Mouse (Mus musculus): Measurements from ENCODE around the gene Arhgdig. TPM values are rescaled to one million over a fixed set of nuclear protein-coding genes. Genes with fewer than 3 reads are reported as not detected.

Gene Arhgdig
- polyA plus RNA-seq, 1 experiment, result 12.6 TPM

GRCm38 (mm10) chr17:26231156-26231555, 23.6 kb upstream of the Arhgdig start:
- H3K4me2 ChIP-seq (ENCODE audit: low read depth), result no peak overlapping the region
- no peak overlapping the region for H3K4me3 ChIP-seq
- no peaks in the 10 kb centered on the region for H3K36me3 ChIP-seq (ENCODE audit: control insufficient read depth, insufficient read depth)
- H3K27me3 ChIP-seq (ENCODE audit: control insufficient read depth, insufficient read depth, insufficient read length), result no peaks in the 10 kb centered on the region
- no peaks in the 10 kb centered on the region for H3K79me2 ChIP-seq (ENCODE audit: control insufficient read depth, insufficient read depth)
- H3ac ChIP-seq (ENCODE audit: control insufficient read depth, insufficient read length), result no peak overlapping the region
- no peak for TF ChIP-seq USF1 (IDR thresholded peaks at IDR 0.05; ENCODE audit: low read depth)
- no peak for TF ChIP-seq POLR2AphosphoS2 (IDR thresholded peaks at IDR 0.05; ENCODE audit: insufficient read length, low read depth)
- TF ChIP-seq CEBPB (IDR thresholded peaks at IDR 0.05; ENCODE audit: insufficient read depth, poor library complexity, severe bottlenecking), result no peak
- TF ChIP-seq POLR2A (IDR thresholded peaks at IDR 0.05; ENCODE audit: insufficient read length, low read depth), result no peak
- TF ChIP-seq REST (IDR thresholded peaks at IDR 0.05; ENCODE audit: insufficient read depth, insufficient read length), result no peak
- TF ChIP-seq MYOG (IDR thresholded peaks at IDR 0.05; ENCODE audit: control insufficient read depth in 1 of 3, insufficient read depth in 1 of 3, insufficient read length in 2 of 3, low read depth in 2 of 3), result no peak
- no peak for TF ChIP-seq E2F4 (IDR thresholded peaks at IDR 0.05; ENCODE audit: insufficient read depth)
- TF ChIP-seq SRF (IDR thresholded peaks at IDR 0.05; ENCODE audit: control insufficient read depth, insufficient read length, low read depth), result no peak
- TF ChIP-seq TCF12 (IDR thresholded peaks at IDR 0.05; ENCODE audit: insufficient read depth, poor library complexity, severe bottlenecking), result no peak

- Histone ChIP-seq H3K27me3 (ENCODE audit: control insufficient read depth, insufficient read depth, insufficient read length) (no peaks in the 10 kb centered on the region), H3K36me3 (ENCODE audit: control insufficient read depth, insufficient read depth) (no peaks in the 10 kb centered on the region), H3ac (ENCODE audit: control insufficient read depth, insufficient read length) (no peak overlapping the region), H3K4me3 (no peak overlapping the region), H3K4me2 (ENCODE audit: low read depth) (no peak overlapping the region), H3K79me2 (ENCODE audit: control insufficient read depth, insufficient read depth) (no peaks in the 10 kb centered on the region)
- TF ChIP-seq TCF12 (IDR thresholded peaks at IDR 0.05; ENCODE audit: insufficient read depth, poor library complexity, severe bottlenecking), result no peak
- TF ChIP-seq E2F4 (IDR thresholded peaks at IDR 0.05; ENCODE audit: insufficient read depth), result no peak
These were observed 22.2 kb upstream of the Arhgdig start for GRCm38 (mm10) chr17:26229776-26230175.

- Histone ChIP-seq H3K36me3 (ENCODE audit: control insufficient read depth, insufficient read depth) (no peaks in the 10 kb centered on the region), H3K27me3 (ENCODE audit: control insufficient read depth, insufficient read depth, insufficient read length) (no peaks in the 10 kb centered on the region), H3K79me2 (ENCODE audit: control insufficient read depth, insufficient read depth) (no peaks in the 10 kb centered on the region), H3ac (ENCODE audit: control insufficient read depth, insufficient read length) (no peak overlapping the region), H3K4me3 (no peak overlapping the region), H3K4me2 (ENCODE audit: low read depth) (no peak overlapping the region)
- TF ChIP-seq MYOG (IDR thresholded peaks at IDR 0.05; ENCODE audit: control insufficient read depth in 1 of 3, insufficient read depth in 1 of 3, insufficient read length in 2 of 3, low read depth in 2 of 3), result peak in 2 of 3 experiments; percentile 26 to 63
- TF ChIP-seq POLR2AphosphoS2 (IDR thresholded peaks at IDR 0.05; ENCODE audit: insufficient read length, low read depth), result no peak
- TF ChIP-seq USF1 (IDR thresholded peaks at IDR 0.05; ENCODE audit: low read depth), result no peak
- TF ChIP-seq TCF3 (IDR thresholded peaks at IDR 0.05; ENCODE audit: insufficient read length, low read depth), result peak; percentile 18
- TF ChIP-seq POLR2A (IDR thresholded peaks at IDR 0.05; ENCODE audit: insufficient read length, low read depth), result no peak
- no peak for TF ChIP-seq TCF12 (IDR thresholded peaks at IDR 0.05; ENCODE audit: insufficient read depth, poor library complexity, severe bottlenecking)
- peak in 2 of 3 experiments; percentile 22 to 74 for TF ChIP-seq MYOD1 (IDR thresholded peaks at IDR 0.05; ENCODE audit: control insufficient read depth in 1 of 3, insufficient read length in 2 of 3, low read depth in 2 of 3)
- TF ChIP-seq REST (IDR thresholded peaks at IDR 0.05; ENCODE audit: insufficient read depth, insufficient read length), result no peak
- TF ChIP-seq E2F4 (IDR thresholded peaks at IDR 0.05; ENCODE audit: insufficient read depth), result no peak
- no peak for TF ChIP-seq CEBPB (IDR thresholded peaks at IDR 0.05; ENCODE audit: insufficient read depth, poor library complexity, severe bottlenecking)
- no peak for TF ChIP-seq MAX (IDR thresholded peaks at IDR 0.05; ENCODE audit: low read depth)
These were observed 17.6 kb upstream of the Arhgdig start for GRCm38 (mm10) chr17:26225150-26225549.

GRCm38 (mm10) chr17:26221508-26221907, 13.9 kb upstream of the Arhgdig start:
- no peak overlapping the region for H3K4me3 ChIP-seq
- no peak overlapping the region for H3ac ChIP-seq (ENCODE audit: control insufficient read depth, insufficient read length)
- TF ChIP-seq MYOG (IDR thresholded peaks at IDR 0.05; ENCODE audit: control insufficient read depth in 1 of 3, insufficient read depth in 1 of 3, insufficient read length in 2 of 3, low read depth in 2 of 3), result no peak
- no peak for TF ChIP-seq MAX (IDR thresholded peaks at IDR 0.05; ENCODE audit: low read depth)
- no peak for TF ChIP-seq USF1 (IDR thresholded peaks at IDR 0.05; ENCODE audit: low read depth)
- TF ChIP-seq TCF12 (IDR thresholded peaks at IDR 0.05; ENCODE audit: insufficient read depth, poor library complexity, severe bottlenecking), result no peak
- no peak for TF ChIP-seq CEBPB (IDR thresholded peaks at IDR 0.05; ENCODE audit: insufficient read depth, poor library complexity, severe bottlenecking)
- TF ChIP-seq E2F4 (IDR thresholded peaks at IDR 0.05; ENCODE audit: insufficient read depth), result no peak
- TF ChIP-seq TCF3 (IDR thresholded peaks at IDR 0.05; ENCODE audit: insufficient read length, low read depth), result no peak
- no peak for TF ChIP-seq POLR2AphosphoS2 (IDR thresholded peaks at IDR 0.05; ENCODE audit: insufficient read length, low read depth)
- no peak for TF ChIP-seq POLR2A (IDR thresholded peaks at IDR 0.05; ENCODE audit: insufficient read length, low read depth)
- no peak for TF ChIP-seq REST (IDR thresholded peaks at IDR 0.05; ENCODE audit: insufficient read depth, insufficient read length)
- no peak for TF ChIP-seq MYOD1 (IDR thresholded peaks at IDR 0.05; ENCODE audit: control insufficient read depth in 1 of 3, insufficient read length in 2 of 3, low read depth in 2 of 3)
- no peak for TF ChIP-seq SRF (IDR thresholded peaks at IDR 0.05; ENCODE audit: control insufficient read depth, insufficient read length, low read depth)
- no peak overlapping the region for H3K4me2 ChIP-seq (ENCODE audit: low read depth)
- H3K27me3 ChIP-seq (ENCODE audit: control insufficient read depth, insufficient read depth, insufficient read length), result no peaks in the 10 kb centered on the region
- no peaks in the 10 kb centered on the region for H3K79me2 ChIP-seq (ENCODE audit: control insufficient read depth, insufficient read depth)
- no peaks in the 10 kb centered on the region for H3K36me3 ChIP-seq (ENCODE audit: control insufficient read depth, insufficient read depth)

- Histone ChIP-seq H3ac (ENCODE audit: control insufficient read depth, insufficient read length) (no peak overlapping the region), H3K4me2 (ENCODE audit: low read depth) (no peak overlapping the region), H3K79me2 (ENCODE audit: control insufficient read depth, insufficient read depth) (no peaks in the 10 kb centered on the region), H3K36me3 (ENCODE audit: control insufficient read depth, insufficient read depth) (no peaks in the 10 kb centered on the region), H3K4me3 (no peak overlapping the region), H3K27me3 (ENCODE audit: control insufficient read depth, insufficient read depth, insufficient read length) (no peaks in the 10 kb centered on the region)
- no peak for TF ChIP-seq REST (IDR thresholded peaks at IDR 0.05; ENCODE audit: insufficient read depth, insufficient read length)
- no peak for TF ChIP-seq TCF12 (IDR thresholded peaks at IDR 0.05; ENCODE audit: insufficient read depth, poor library complexity, severe bottlenecking)
These were observed 5.1 kb upstream of the Arhgdig start for GRCm38 (mm10) chr17:26212681-26213080.

Measured in myocyte (in vitro differentiated cells).